Mouse (Mus musculus): ENCODE data around the gene Cdc42ep2. TPM values are rescaled to one million over a fixed set of nuclear protein-coding genes. Genes with fewer than 3 reads are reported as not detected.

The Cdc42ep2 gene
- polyA plus RNA-seq, 1 experiment from 2014 or later, result 7.9 TPM

- WGBS, result under 1% methylated on average over 59 of the region's 59 CpGs
- peaks cover 10% of the 10 kb centered on the region; the same call in 1 of the 2 replicates for H3K36me3 ChIP-seq (ENCODE audit: control insufficient read depth, insufficient read depth, low read length)
- peak; percentile 97 for ATAC-seq
Measured at GRCm38 (mm10) chr19:5912103-5913006, 12.3 kb downstream of the Cdc42ep2 start.

GRCm38 (mm10) chr19:5911430-5912102 lies 13.1 kb downstream of the Cdc42ep2 start:
- peak overlapping the region; percentile 70 for H3K27ac ChIP-seq (ENCODE audit: low read depth, low read length)
- peaks cover 14% of the 10 kb centered on the region for H3K36me3 ChIP-seq (ENCODE audit: control insufficient read depth, insufficient read depth, low read length)
- no peaks in the 10 kb centered on the region for H3K27me3 ChIP-seq (replicated peaks; ENCODE audit: control insufficient read depth, insufficient read depth, low read length)
- H3K4me1 ChIP-seq (ENCODE audit: control insufficient read depth, insufficient read depth, low read length), result peaks cover 22% of the 10 kb centered on the region
- peak overlapping the region; percentile 88 for H3K4me2 ChIP-seq (ENCODE audit: low read length)
- peak overlapping the region; percentile 90 for H3K9ac ChIP-seq (ENCODE audit: low read length)
- WGBS, result 6% methylated on average over 14 of the region's 14 CpGs
- H3K4me3 ChIP-seq (ENCODE audit: low read depth, low read length), result peak overlapping the region; percentile 98
- DNase-seq (ENCODE audit: low spot score) (no peak), ATAC-seq (no peak)
- no peaks in the 10 kb centered on the region for H3K9me3 ChIP-seq (replicated peaks; ENCODE audit: control insufficient read depth, low read length)

More at GRCm38 (mm10) chr19:5912103-5913006, 12.3 kb downstream of the Cdc42ep2 start:
- DNase-seq (ENCODE audit: low spot score), result peak; percentile 100
- Histone ChIP-seq H3K4me1 (ENCODE audit: control insufficient read depth, insufficient read depth, low read length) (peaks cover 22% of the 10 kb centered on the region), H3K9me3 (replicated peaks; ENCODE audit: control insufficient read depth, low read length) (no peaks in the 10 kb centered on the region), H3K9ac (ENCODE audit: low read length) (peak overlapping the region; percentile 90), H3K4me3 (ENCODE audit: low read depth, low read length) (peak overlapping the region; percentile 98), H3K4me2 (ENCODE audit: low read length) (peak overlapping the region; percentile 88), H3K27me3 (replicated peaks; ENCODE audit: control insufficient read depth, insufficient read depth, low read length) (no peaks in the 10 kb centered on the region), H3K27ac (ENCODE audit: low read depth, low read length) (peak overlapping the region; percentile 70)

- H3K27ac ChIP-seq (ENCODE audit: low read depth, low read length), result no peak overlapping the region
- H3K4me3 ChIP-seq (ENCODE audit: low read depth, low read length), result peak overlapping the region; percentile 98
- peak overlapping the region; percentile 90 for H3K9ac ChIP-seq (ENCODE audit: low read length)
- peak overlapping the region; percentile 88 for H3K4me2 ChIP-seq (ENCODE audit: low read length)
- H3K36me3 ChIP-seq (ENCODE audit: control insufficient read depth, insufficient read depth, low read length), result peaks cover 23% of the 10 kb centered on the region
- 54% methylated on average over 6 of the region's 6 CpGs for WGBS
- no peak for ATAC-seq
- DNase-seq (ENCODE audit: low spot score), result no peak
- H3K9me3 ChIP-seq (replicated peaks; ENCODE audit: control insufficient read depth, low read length), result no peaks in the 10 kb centered on the region
- H3K4me1 ChIP-seq (ENCODE audit: control insufficient read depth, insufficient read depth, low read length), result peaks cover 22% of the 10 kb centered on the region
- no peaks in the 10 kb centered on the region for H3K27me3 ChIP-seq (replicated peaks; ENCODE audit: control insufficient read depth, insufficient read depth, low read length)
Measured at GRCm38 (mm10) chr19:5910221-5910620, 14.4 kb downstream of the Cdc42ep2 start.

GRCm38 (mm10) chr19:5907275-5907674 lies 17.3 kb downstream of the Cdc42ep2 start:
- WGBS, result 90% methylated on average over 3 of the region's 3 CpGs
- Histone ChIP-seq H3K27ac (ENCODE audit: low read depth, low read length) (no peak overlapping the region), H3K4me3 (ENCODE audit: low read depth, low read length) (no peak overlapping the region), H3K4me2 (ENCODE audit: low read length) (no peak overlapping the region), H3K9ac (ENCODE audit: low read length) (no peak overlapping the region), H3K36me3 (ENCODE audit: control insufficient read depth, insufficient read depth, low read length) (peaks cover 53% of the 10 kb centered on the region), H3K9me3 (replicated peaks; ENCODE audit: control insufficient read depth, low read length) (no peaks in the 10 kb centered on the region), H3K4me1 (ENCODE audit: control insufficient read depth, insufficient read depth, low read length) (peaks cover 16% of the 10 kb centered on the region), H3K27me3 (replicated peaks; ENCODE audit: control insufficient read depth, insufficient read depth, low read length) (no peaks in the 10 kb centered on the region)
- ATAC-seq, result no peak
- no peak for DNase-seq (ENCODE audit: low spot score)

GRCm38 (mm10) chr19:5894002-5894678 lies 30.5 kb downstream of the Cdc42ep2 start, which contains the start of gene Tigd3:
Gene Tigd3 (minus strand): TSS chr19:5894149.
- Histone ChIP-seq H3K36me3 (ENCODE audit: control insufficient read depth, insufficient read depth, low read length) (peaks cover 46% of the 10 kb centered on the region), H3K27ac (ENCODE audit: low read depth, low read length) (peak within 1 kb of the TSS; percentile 70; the same call in 1 of the 2 replicates), H3K4me2 (ENCODE audit: low read length) (peak within 1 kb of the TSS; percentile 80), H3K27me3 (replicated peaks; ENCODE audit: control insufficient read depth, insufficient read depth, low read length) (no peaks in the 10 kb centered on the region), H3K9me3 (replicated peaks; ENCODE audit: control insufficient read depth, low read length) (no peaks in the 10 kb centered on the region), H3K4me3 (ENCODE audit: low read depth, low read length) (peak within 1 kb of the TSS; percentile 68), H3K9ac (ENCODE audit: low read length) (peak within 1 kb of the TSS; percentile 91), H3K4me1 (ENCODE audit: control insufficient read depth, insufficient read depth, low read length) (peaks cover 16% of the 10 kb centered on the region)
- ATAC-seq (peak; percentile 99), DNase-seq (ENCODE audit: low spot score) (peak; percentile 99)
- 7% methylated on average over 28 of the region's 36 CpGs for WGBS

GRCm38 (mm10) chr19:5893282-5894001 lies 31.2 kb downstream of the Cdc42ep2 start:
- DNase-seq (ENCODE audit: low spot score), result peak; percentile 28
- H3K9ac ChIP-seq (ENCODE audit: low read length), result peak overlapping the region; percentile 91
- 8% methylated on average over 28 of the region's 31 CpGs for WGBS
- no peaks in the 10 kb centered on the region for H3K27me3 ChIP-seq (replicated peaks; ENCODE audit: control insufficient read depth, insufficient read depth, low read length)
- H3K9me3 ChIP-seq (replicated peaks; ENCODE audit: control insufficient read depth, low read length), result no peaks in the 10 kb centered on the region
- H3K4me1 ChIP-seq (ENCODE audit: control insufficient read depth, insufficient read depth, low read length), result peaks cover 16% of the 10 kb centered on the region
- ATAC-seq, result peak; percentile 44; the same call in 1 of the 2 replicates
- H3K36me3 ChIP-seq (ENCODE audit: control insufficient read depth, insufficient read depth, low read length), result peaks cover 41% of the 10 kb centered on the region
- H3K4me2 ChIP-seq (ENCODE audit: low read length), result peak overlapping the region; percentile 80
- peak overlapping the region; percentile 70; the same call in 1 of the 2 replicates for H3K27ac ChIP-seq (ENCODE audit: low read depth, low read length)
- peak overlapping the region; percentile 68 for H3K4me3 ChIP-seq (ENCODE audit: low read depth, low read length)

- H3K4me1 ChIP-seq (ENCODE audit: control insufficient read depth, insufficient read depth, low read length), result peaks cover 16% of the 10 kb centered on the region
- peak overlapping the region; percentile 91 for H3K9ac ChIP-seq (ENCODE audit: low read length)
- peak overlapping the region; percentile 68; the same call in 1 of the 2 replicates for H3K4me3 ChIP-seq (ENCODE audit: low read depth, low read length)
- no peaks in the 10 kb centered on the region for H3K9me3 ChIP-seq (replicated peaks; ENCODE audit: control insufficient read depth, low read length)
- no peak overlapping the region for H3K27ac ChIP-seq (ENCODE audit: low read depth, low read length)
- no peaks in the 10 kb centered on the region for H3K27me3 ChIP-seq (replicated peaks; ENCODE audit: control insufficient read depth, insufficient read depth, low read length)
- 93% methylated on average over 13 of the region's 13 CpGs for WGBS
- DNase-seq (ENCODE audit: low spot score), result no peak
- peaks cover 37% of the 10 kb centered on the region for H3K36me3 ChIP-seq (ENCODE audit: control insufficient read depth, insufficient read depth, low read length)
- H3K4me2 ChIP-seq (ENCODE audit: low read length), result peak overlapping the region; percentile 80
- ATAC-seq, result no peak
Measured at GRCm38 (mm10) chr19:5892735-5893134, 31.9 kb downstream of the Cdc42ep2 start.

- DNase-seq (ENCODE audit: low spot score), result no peak
- H3K4me2 ChIP-seq (ENCODE audit: low read length), result no peak overlapping the region; the same call in 1 of the 2 replicates
- ATAC-seq, result no peak
- H3K36me3 ChIP-seq (ENCODE audit: control insufficient read depth, insufficient read depth, low read length), result peaks cover 33% of the 10 kb centered on the region
- 0 out of 2 replicates have a peak overlapping the region, but pooled peaks have one; percentile 13 for H3K9ac ChIP-seq (ENCODE audit: low read length)
- H3K4me1 ChIP-seq (ENCODE audit: control insufficient read depth, insufficient read depth, low read length), result peaks cover 16% of the 10 kb centered on the region
- WGBS, result 92% methylated on average over 7 of the region's 7 CpGs
- no peak overlapping the region for H3K27ac ChIP-seq (ENCODE audit: low read depth, low read length)
- no peaks in the 10 kb centered on the region for H3K9me3 ChIP-seq (replicated peaks; ENCODE audit: control insufficient read depth, low read length)
- no peak overlapping the region for H3K4me3 ChIP-seq (ENCODE audit: low read depth, low read length)
- H3K27me3 ChIP-seq (replicated peaks; ENCODE audit: control insufficient read depth, insufficient read depth, low read length), result no peaks in the 10 kb centered on the region
Measured at GRCm38 (mm10) chr19:5892262-5892661, 32.4 kb downstream of the Cdc42ep2 start.
